Mouse (Mus musculus) adrenal gland, postnatal 25 days (tissue): ENCODE measurements around the gene Agap1. TPM values are rescaled to one million over a fixed set of nuclear protein-coding genes. Genes with fewer than 3 reads are reported as not detected.

Experiments used
- DNase-seq: peaks from one replicate; pipeline ENCODE4 v3.0.0; 2021; ENCODE audit warnings: mixed read lengths
- total RNA-seq: library from RNA; stranded (reverse); gene quantifications from 2 replicates; pipeline ENCODE4 v1.2.3, GENCODE M21; 2021

The Agap1 gene
- total RNA-seq, 1 experiment from 2014 or later = 55.0 TPM

DNA sequence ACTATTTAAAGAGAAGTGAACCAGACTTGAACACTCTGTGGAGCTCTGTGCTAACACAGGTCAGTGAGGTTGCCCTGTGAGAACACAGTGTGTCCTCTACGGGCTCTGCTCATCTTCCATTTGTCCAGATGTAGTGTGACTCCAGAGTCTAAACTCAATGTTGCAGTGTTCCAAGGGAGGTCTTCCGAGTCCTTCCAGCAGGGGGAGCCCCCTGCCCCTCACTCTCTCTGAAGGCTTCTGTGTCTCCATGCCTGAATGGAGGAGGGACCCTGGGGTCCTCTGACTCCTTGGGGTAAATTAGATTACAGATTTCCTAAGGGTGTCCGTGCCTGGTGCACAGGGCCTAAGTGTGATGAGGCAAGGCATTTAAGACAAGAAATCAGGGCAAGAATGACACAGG is 302.9 kb downstream of the Agap1 start:
- no peak for DNase-seq

DNA sequence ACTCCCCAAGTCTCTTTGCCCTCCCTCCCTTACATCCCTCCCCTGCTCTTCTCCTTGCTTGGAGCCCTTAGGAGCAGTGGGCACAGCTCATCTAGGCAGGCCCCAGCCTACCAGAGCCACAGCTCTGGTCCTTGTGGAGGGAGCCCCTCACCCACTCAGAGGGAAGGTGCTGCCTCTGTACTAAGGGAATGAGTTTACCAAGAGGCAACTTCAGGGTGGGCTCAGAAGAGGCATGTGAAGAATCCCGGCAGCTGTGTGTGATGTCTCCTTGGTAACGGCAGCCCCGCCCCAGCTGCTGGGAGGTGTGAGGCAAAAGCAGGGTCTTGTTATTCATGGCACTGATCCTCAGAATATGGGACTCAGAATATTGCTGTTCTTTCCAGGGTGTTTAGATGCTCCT is 309.3 kb downstream of the Agap1 start:
- DNase-seq = no peak

GRCm38 (mm10) chr1:89766891-89767290 is 312.3 kb downstream of the Agap1 start:
- no peak for DNase-seq

GRCm38 (mm10) chr1:89769641-89770040 is 315.0 kb downstream of the Agap1 start:
- DNase-seq = no peak

DNA sequence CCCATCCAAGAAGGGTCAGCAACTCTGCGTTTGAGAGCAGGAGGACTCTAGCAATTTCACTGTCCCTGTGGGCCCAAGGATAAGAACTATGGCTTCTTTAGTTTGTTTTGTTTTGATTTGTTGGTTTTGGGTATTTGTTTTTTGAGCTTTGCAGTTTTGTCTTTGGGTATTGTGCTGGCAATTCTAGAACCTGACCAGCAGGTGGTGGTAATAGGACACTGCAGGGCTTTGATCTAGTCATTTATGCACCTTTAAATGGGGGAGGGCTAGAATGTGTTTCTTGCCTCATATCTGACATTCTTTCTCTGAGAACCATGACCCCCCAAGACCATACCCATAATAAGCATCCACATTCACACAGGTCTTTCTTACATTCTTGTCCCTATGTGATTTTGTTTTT is 315.7 kb downstream of the Agap1 start:
- no peak for DNase-seq

DNA sequence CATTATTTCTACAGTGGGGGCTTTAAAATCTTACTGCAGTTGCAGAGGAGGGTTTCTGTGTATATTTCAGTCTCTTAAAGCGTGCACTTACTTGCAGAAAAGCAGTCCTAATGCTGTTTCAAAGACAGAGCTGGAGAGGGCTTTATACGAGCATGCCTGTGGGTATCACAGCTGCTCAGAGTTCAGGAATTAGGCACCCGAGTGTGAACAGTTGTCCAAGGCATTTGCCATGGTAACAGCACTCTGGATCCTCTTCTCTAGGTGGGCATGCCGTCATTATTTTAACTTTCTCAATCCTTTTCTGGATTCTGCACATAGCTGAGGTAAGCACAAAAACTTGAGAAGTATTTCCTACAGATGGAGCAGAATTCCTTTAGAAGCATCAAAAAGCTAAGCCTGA is 321.1 kb downstream of the Agap1 start:
- DNase-seq = no peak

DNA sequence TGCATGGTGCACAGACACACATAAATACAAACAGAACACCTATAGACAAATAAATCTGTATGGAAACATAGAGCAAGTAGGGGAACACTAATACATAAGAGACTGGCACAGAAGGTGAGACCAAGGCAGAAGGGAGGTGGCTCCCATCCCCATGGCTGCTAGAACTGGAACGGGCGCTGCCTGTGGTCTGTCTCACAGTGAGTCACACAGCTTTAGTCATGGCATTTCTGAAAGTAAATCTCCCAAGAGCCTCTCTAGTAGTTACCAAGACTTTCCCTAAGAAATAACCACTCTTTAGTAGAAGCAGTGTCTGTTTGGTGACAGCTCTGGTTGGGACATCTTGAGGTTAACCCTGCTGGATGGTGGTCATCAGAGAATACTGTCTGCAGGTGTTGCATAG is 326.1 kb downstream of the Agap1 start:
- no peak for DNase-seq

DNA sequence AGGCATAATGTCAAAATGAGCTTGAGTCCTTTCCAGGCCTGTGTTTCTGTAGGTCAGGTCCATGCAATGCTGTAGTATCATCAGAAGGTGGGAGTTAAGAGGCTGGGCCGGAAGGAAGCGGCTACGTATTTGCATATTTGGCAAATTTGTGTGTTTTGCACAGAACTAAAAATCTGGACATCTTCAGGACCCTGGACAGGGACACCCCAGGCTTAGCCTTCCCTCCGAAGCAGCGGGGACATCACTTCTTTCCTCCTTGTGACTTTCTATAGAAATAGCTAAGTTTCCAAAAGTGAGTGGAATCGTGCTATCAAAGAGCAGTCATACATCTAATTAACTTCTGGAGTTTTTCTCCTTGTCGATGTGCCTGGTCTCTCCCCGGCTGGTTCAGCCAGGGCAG is 327.3 kb downstream of the Agap1 start:
- DNase-seq = peak; percentile 29

GRCm38 (mm10) chr1:89786793-89787192 is 332.2 kb downstream of the Agap1 start:
- DNase-seq = no peak

DNA sequence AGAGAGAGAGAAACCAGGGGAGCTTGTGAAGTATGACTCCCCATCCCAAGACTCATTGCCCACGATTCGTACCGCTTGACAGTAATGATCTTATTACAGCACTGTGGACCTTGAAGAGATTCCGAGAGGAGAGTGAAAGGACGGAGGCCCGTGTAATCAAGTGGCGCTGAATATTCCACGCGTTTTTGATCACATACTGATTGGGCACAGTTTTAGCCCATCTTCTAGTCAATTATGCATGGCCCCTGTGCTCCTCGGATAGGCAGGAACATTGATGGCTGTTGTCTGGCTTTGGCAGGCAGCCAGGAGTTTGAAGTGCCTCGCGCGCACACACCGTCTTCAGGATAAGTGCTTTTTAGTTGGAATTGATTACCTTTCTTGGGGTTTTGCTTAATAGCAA is 344.1 kb downstream of the Agap1 start:
- no peak for DNase-seq

DNA sequence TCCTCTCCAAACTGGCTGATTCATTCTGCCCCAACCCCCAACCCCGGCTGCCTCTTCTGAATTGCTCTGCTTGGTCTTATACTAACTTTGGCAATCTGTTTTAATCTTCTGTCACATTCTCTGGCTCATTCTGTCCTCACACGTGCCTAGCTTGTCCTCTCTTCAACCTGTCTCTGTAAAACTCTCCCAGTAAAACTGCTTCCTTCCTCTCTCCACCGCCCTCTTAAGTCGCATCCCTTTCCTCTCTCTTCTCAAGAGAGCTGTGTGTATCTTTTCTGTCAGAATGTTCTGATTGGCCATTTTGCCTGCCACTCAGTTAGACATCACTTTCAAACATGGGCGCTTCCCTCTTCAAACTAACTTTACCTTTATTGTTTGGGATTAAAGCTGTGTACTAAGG is 346.9 kb downstream of the Agap1 start:
- no peak for DNase-seq

GRCm38 (mm10) chr1:89804981-89805380 is 350.4 kb downstream of the Agap1 start:
- no peak for DNase-seq

GRCm38 (mm10) chr1:89812816-89813215 is 358.2 kb downstream of the Agap1 start:
- DNase-seq = no peak

DNA sequence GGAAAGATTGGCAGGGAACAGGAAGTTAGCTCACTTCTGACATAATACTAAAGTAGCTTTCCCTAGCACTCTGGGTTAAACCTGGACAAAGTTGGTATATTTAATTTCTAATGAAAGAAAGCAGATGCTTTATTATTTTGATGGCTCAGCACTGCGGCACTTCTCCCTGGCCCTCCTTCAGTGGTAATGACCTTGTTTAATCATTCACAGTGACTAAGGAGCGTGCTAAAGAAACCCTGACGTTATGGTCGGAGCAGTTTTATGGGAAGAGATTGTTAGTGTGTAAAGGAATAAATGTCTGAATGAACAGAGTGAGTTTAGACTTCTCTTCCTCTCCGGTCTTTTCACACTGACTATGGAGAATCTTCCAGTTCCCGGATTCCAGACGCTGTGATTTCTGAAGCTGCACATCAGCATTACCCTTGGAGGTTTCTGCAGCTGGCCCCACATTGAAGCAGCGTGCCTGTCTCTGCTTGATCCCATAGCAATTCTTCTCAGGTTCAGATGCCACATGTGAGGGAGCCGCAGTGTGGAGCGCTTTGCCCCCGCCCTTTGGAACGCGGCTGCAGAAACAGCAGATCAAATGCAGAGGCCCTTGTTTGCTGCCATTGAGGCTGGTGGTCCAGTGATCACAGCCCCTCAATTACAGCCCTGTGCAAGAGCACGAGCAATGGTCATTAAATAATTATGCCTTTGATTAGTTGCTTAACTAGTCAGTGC is 362.0 kb downstream of the Agap1 start:
- DNase-seq = no peak

- no peak for DNase-seq
Measured at GRCm38 (mm10) chr1:89821822-89822221, 367.2 kb downstream of the Agap1 start.

DNA sequence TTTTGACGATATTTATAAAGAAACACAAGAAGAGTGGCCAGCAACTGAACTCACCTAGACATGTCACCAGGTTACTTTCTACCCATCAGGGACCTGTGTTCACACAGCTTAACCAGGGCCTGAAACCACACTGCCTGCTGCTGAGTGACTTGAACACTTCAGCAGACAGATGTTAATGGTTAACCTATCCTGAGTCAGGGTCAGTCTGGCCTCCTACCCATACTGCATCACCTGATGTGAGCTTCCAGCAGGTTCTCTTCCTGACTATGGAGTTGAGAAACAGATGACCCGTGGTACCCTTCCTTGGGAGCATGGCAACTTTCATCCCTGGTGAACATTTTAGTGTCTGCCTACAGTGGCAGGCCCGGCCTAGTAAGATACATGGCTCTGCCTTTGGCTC is 367.8 kb downstream of the Agap1 start:
- DNase-seq = no peak

- DNase-seq = no peak
Measured at GRCm38 (mm10) chr1:89823036-89823435, 368.4 kb downstream of the Agap1 start.

DNA sequence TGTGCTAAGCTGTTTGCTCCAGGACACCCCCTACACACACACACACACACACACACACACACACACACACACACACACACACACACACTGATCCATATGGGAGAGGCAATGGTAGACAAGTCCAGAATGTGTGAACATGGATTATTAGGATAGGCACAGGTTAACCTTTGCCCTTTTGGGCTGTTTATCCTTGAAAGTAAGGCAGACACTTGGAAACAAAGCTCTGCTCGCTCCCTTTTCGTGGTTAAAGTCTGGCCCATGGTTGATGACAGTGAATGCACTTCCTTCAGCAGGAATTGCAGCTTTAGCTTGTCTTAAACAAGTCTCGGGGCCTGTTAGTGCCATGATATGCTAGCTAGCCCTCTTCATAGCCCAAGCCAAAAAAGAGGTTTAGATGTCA is 372.4 kb downstream of the Agap1 start:
- no peak for DNase-seq

GRCm38 (mm10) chr1:89831095-89831494 is 376.5 kb downstream of the Agap1 start:
- no peak for DNase-seq

DNA sequence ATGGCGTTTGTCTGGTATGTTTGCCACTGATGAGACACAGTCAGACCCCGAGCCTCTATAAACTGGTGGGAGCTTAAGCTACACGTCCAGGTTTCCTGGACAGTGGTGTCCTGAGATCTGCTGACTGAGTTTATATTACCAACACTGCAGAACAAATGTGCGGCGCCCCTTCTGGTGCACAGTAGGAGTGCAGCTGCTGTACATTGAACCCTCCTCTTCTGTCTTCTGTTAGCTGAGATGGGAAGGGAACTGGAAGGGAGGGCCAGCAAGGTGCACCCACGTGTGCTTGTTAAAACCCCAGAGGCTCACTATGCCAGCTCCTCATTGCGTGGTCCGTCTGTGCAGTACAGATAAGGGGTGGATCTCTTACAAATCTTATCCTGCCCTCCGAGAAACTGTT is 389.5 kb downstream of the Agap1 start:
- no peak for DNase-seq

DNA sequence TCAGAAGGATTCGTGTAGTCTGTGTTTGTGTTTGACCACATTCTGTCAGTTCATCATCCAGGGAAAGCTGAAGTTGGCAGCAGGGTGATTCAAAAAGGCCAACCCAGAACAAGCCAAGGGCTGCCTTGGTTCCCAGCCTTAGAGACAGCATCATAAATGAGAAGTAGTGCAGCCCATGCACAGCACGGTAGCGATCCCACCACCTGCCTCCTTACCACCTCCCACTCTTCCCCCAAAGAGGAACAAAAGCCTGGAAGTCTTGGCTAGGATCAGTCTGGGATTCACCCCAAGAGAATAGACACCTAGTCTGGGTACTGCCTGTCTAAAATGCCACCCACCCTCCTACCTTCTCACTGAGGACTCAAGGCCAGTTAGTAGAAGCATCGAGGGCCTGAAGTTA is 390.9 kb downstream of the Agap1 start:
- DNase-seq = no peak

- no peak for DNase-seq
Measured at GRCm38 (mm10) chr1:89846148-89846547, 391.5 kb downstream of the Agap1 start.

- DNase-seq = no peak
Measured at GRCm38 (mm10) chr1:89848356-89849039, 393.9 kb downstream of the Agap1 start.

DNA sequence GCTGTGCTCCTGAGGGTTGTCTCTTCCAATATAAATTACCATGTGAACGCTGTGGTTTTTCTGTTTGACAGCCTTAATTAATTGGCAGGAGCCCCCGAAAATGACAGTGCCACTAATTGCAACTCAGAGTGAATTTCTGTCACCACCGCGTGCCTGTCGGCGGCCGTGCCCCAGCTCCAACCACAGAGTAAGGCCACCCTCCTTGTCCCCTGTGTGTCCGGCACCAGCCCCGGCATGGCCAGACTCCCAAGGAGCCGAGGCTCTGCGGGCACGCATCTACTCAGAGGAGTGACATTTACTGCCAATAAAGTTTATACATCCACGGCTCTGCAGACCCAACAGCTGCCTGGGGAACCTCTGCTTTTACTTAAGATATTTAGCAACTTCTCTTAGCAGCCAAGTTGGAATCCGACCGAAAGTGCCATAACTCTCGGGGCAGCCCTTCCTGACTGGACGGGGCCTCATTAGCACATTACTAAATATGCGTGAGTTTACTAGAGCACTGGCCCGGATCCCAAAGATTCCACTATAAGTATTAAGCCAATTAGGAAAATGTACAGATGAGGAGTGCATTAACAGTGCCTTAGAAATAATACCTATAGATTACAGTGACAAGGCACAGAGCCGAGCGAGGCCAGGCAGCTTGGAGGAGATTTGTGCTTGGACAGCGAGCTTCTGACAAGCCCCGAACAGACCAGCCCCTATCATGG is 394.7 kb downstream of the Agap1 start:
- no peak for DNase-seq
